Mouse (Mus musculus) CH12.LX (cell line): ENCODE measurements around the gene Supt16. TPM values are rescaled to one million over a fixed set of nuclear protein-coding genes. Genes with fewer than 3 reads are reported as not detected.
A peak's percentile ranks its signal among the peaks of the same experiment; 100 is the strongest.

Experiments used
- DNase-seq: peaks from one replicate; pipeline ENCODE4 v3.0.0-alpha.2; 2013; ENCODE audit errors: extremely low read depth
- H3K27ac ChIP-seq: 2 replicates; pipeline ENCODE4 v1.5.1; 2012; ENCODE audit warnings: low read depth, mild to moderate bottlenecking, control low read depth, moderate library complexity; ENCODE audit not compliant: insufficient read depth
- H3K27me3 ChIP-seq: replicated peaks from 2 replicates; pipeline ENCODE3; 2012; ENCODE audit warnings: inconsistent platforms
- H3K36me3 ChIP-seq, 2 experiments: replicated peaks in 1 of 2; 2 replicates each; pipeline versions ENCODE3 to v1.6.1; 2012; ENCODE audit warnings: inconsistent platforms in 1 of 2, low read length in 1 of 2, mild to moderate bottlenecking in 1 of 2, mixed read lengths in 1 of 2, moderate library complexity in 1 of 2; ENCODE audit not compliant: control insufficient read depth in 1 of 2, insufficient read depth in 1 of 2
- H3K4me1 ChIP-seq, 2 experiments: 2 replicates each; pipeline ENCODE4 v1.6.1; 2012; ENCODE audit warnings: inconsistent platforms in 1 of 2, moderate library complexity in 1 of 2; ENCODE audit not compliant: insufficient read depth in 2 of 2, control insufficient read depth in 1 of 2
- H3K4me2 ChIP-seq: 2 replicates; pipeline ENCODE4 v1.6.1; 2012; ENCODE audit warnings: low read depth, mild to moderate bottlenecking, control low read depth; ENCODE audit not compliant: poor library complexity, insufficient read depth, severe bottlenecking
- H3K4me3 ChIP-seq, 3 experiments: fragments of 150-350 bp in 1 of 3; sonication (generic) in 1 of 3; replicated peaks in 1 of 3; 2 replicates each; pipeline versions ENCODE3 to v1.5.1; 2011 to 2012; ENCODE audit warnings: low read depth in 2 of 3, low read length in 2 of 3, mild to moderate bottlenecking in 2 of 3, moderate library complexity in 2 of 3, control low read depth in 1 of 3, improper control_type of control experiment in 1 of 3, inconsistent platforms in 1 of 3, mixed read lengths in 1 of 3; ENCODE audit not compliant: poor library complexity in 1 of 3
- H3K79me2 ChIP-seq: replicated peaks from 2 replicates; pipeline ENCODE4 v1.6.1; 2012; ENCODE audit warnings: mild to moderate bottlenecking, moderate library complexity; ENCODE audit not compliant: control insufficient read depth, poor library complexity, insufficient read depth, severe bottlenecking; ENCODE audit errors: extremely low read depth
- H3K9ac ChIP-seq: 2 replicates; pipeline ENCODE4 v1.6.1; 2012; ENCODE audit warnings: low read depth, mild to moderate bottlenecking, control low read depth, moderate library complexity; ENCODE audit not compliant: insufficient read depth
- H3K9me3 ChIP-seq: replicated peaks from 2 replicates; pipeline ENCODE3; 2012; ENCODE audit warnings: low read length, inconsistent platforms, mixed read lengths
- BHLHE40 ChIP-seq: IDR thresholded peaks from 2 replicates; pipeline ENCODE4 v1.6.1; 2011; ENCODE audit warnings: mild to moderate bottlenecking, low read depth, low read length, improper control_type of control experiment
- CHD1 ChIP-seq: IDR thresholded peaks from 2 replicates; pipeline ENCODE4 v1.6.1; 2012; ENCODE audit warnings: low read depth, low read length, improper control_type of control experiment, inconsistent platforms
- CHD2 ChIP-seq: IDR thresholded peaks from 2 replicates; pipeline ENCODE4 v1.6.1; 2011; ENCODE audit warnings: low read length, improper control_type of control experiment
- CTCF ChIP-seq, 2 experiments: IDR thresholded peaks in 1 of 2; conservative IDR thresholded peaks in 1 of 2; 2 replicates each; pipeline ENCODE4 v1.5.1; 2011 to 2012; ENCODE audit warnings: low read depth in 2 of 2, low read length in 2 of 2, improper control_type of control experiment in 1 of 2, inconsistent platforms in 1 of 2, mild to moderate bottlenecking in 1 of 2, moderate library complexity in 1 of 2
- ELF1 ChIP-seq: IDR thresholded peaks from 2 replicates; pipeline ENCODE4 v1.6.1; 2014; ENCODE audit warnings: low read depth, mild to moderate bottlenecking, inconsistent platforms, low read length, improper control_type of control experiment
- EP300 ChIP-seq: IDR thresholded peaks from 2 replicates; pipeline ENCODE4 v1.6.1; 2011; ENCODE audit warnings: low read length, improper control_type of control experiment
- ETS1 ChIP-seq: conservative IDR thresholded peaks from 2 replicates; pipeline ENCODE4 v1.6.1; 2012; ENCODE audit warnings: low read depth, mild to moderate bottlenecking, inconsistent platforms, low read length, improper control_type of control experiment, moderate library complexity
- GABPA ChIP-seq: IDR thresholded peaks from 2 replicates; pipeline ENCODE4 v1.6.1; 2012; ENCODE audit warnings: low read depth, low read length, improper control_type of control experiment, inconsistent platforms; ENCODE audit not compliant: insufficient replicate concordance
- HCFC1 ChIP-seq: IDR thresholded peaks from 2 replicates; pipeline ENCODE4 v1.6.1; 2012; ENCODE audit warnings: low read depth, mild to moderate bottlenecking, inconsistent platforms, low read length, improper control_type of control experiment
- IRF4 ChIP-seq: IDR thresholded peaks from 2 replicates; pipeline ENCODE4 v1.6.1; 2014; ENCODE audit warnings: low read depth, mild to moderate bottlenecking, inconsistent platforms, low read length, improper control_type of control experiment
- KAT2A ChIP-seq: IDR thresholded peaks from 2 replicates; pipeline ENCODE4 v1.6.1; 2012; ENCODE audit warnings: low read length, improper control_type of control experiment, inconsistent platforms; ENCODE audit not compliant: insufficient replicate concordance
- MAX ChIP-seq: IDR thresholded peaks from 2 replicates; pipeline ENCODE4 v1.6.1; 2011; ENCODE audit warnings: low read length, improper control_type of control experiment
- MAZ ChIP-seq: IDR thresholded peaks from 2 replicates; pipeline ENCODE4 v1.6.1; 2012; ENCODE audit warnings: low read depth, mild to moderate bottlenecking, inconsistent platforms, low read length, improper control_type of control experiment, moderate library complexity
- MEF2A ChIP-seq: IDR thresholded peaks from 2 replicates; pipeline ENCODE4 v1.6.1; 2014; ENCODE audit warnings: low read depth, mild to moderate bottlenecking, inconsistent platforms, low read length, improper control_type of control experiment, borderline replicate concordance
- NELFE ChIP-seq: IDR thresholded peaks from 2 replicates; pipeline ENCODE4 v1.6.1; 2011; ENCODE audit warnings: low read depth, low read length, improper control_type of control experiment
- POLR2A ChIP-seq: IDR thresholded peaks from 2 replicates; pipeline ENCODE4 v1.6.1; 2011; ENCODE audit warnings: low read depth, mild to moderate bottlenecking, improper control_type of control experiment, low read length
- RAD21 ChIP-seq: IDR thresholded peaks from 2 replicates; pipeline ENCODE4 v1.6.1; 2011; ENCODE audit warnings: low read depth, mild to moderate bottlenecking, low read length, improper control_type of control experiment, moderate library complexity
- RCOR1 ChIP-seq: conservative IDR thresholded peaks from 2 replicates; pipeline ENCODE4 v1.6.1; 2012; ENCODE audit warnings: low read depth, mild to moderate bottlenecking, inconsistent platforms, low read length, improper control_type of control experiment
- TBP ChIP-seq: conservative IDR thresholded peaks from 2 replicates; pipeline ENCODE4 v1.6.1; 2011; ENCODE audit warnings: low read depth, low read length, improper control_type of control experiment
- TCF12 ChIP-seq: IDR thresholded peaks from 2 replicates; pipeline ENCODE4 v1.6.1; 2014; ENCODE audit warnings: low read depth, mild to moderate bottlenecking, inconsistent platforms, low read length, improper control_type of control experiment
- USF1 ChIP-seq: IDR thresholded peaks from 2 replicates; pipeline ENCODE4 v1.6.1; 2014; ENCODE audit warnings: low read depth, mild to moderate bottlenecking, inconsistent platforms, low read length, improper control_type of control experiment
- ZKSCAN1 ChIP-seq: IDR thresholded peaks from 2 replicates; pipeline ENCODE4 v1.6.1; 2012; ENCODE audit warnings: low read depth, inconsistent platforms, low read length, improper control_type of control experiment, borderline replicate concordance
- ZNF384 ChIP-seq: IDR thresholded peaks from 2 replicates; pipeline ENCODE4 v1.6.1; 2012; ENCODE audit warnings: low read depth, low read length, improper control_type of control experiment, inconsistent platforms
- dilution Hi-C: fragments of 300-500 bp; cut with MboI; formaldehyde crosslinking; loops from 2 replicates; pipeline ENCODE4 v1.14.3; 2020; ENCODE audit warnings: low sequenced_read_pairs; ENCODE audit not compliant: extremely low pct_unique_long_range_greater_than_20kb, extremely low pct_ligation_motif_present
- in situ Hi-C: fragments of 300-500 bp; cut with MboI; formaldehyde crosslinking; loops from 3 replicates; pipeline ENCODE4 v1.14.3; 2019; ENCODE audit warnings: low sequenced_read_pairs, low pct_ligation_motif_present, low pct_unique_long_range_greater_than_20kb, mixed read lengths
- polyA plus RNA-seq: library from polyadenylated mRNA; unstranded; fragments of >175 nt; gene quantifications from 2 replicates; pipeline ENCODE4 v1.2.1, GENCODE M21; 2012; ENCODE audit warnings: low read depth; ENCODE audit not compliant: insufficient read length
- total RNA-seq, 2 experiments: library from RNA; depleted of rRNA; stranded (reverse); fragments of 300-350 nt in 1 of 2; fragments of >200 nt in 1 of 2; gene quantifications; 2 replicates each; pipeline ENCODE4 v1.2.3; 2012 to 2014

The Supt16 gene
- total and polyA plus RNA-seq, 3 experiments: 64.8 to 114 (median 78.6) TPM

DNA sequence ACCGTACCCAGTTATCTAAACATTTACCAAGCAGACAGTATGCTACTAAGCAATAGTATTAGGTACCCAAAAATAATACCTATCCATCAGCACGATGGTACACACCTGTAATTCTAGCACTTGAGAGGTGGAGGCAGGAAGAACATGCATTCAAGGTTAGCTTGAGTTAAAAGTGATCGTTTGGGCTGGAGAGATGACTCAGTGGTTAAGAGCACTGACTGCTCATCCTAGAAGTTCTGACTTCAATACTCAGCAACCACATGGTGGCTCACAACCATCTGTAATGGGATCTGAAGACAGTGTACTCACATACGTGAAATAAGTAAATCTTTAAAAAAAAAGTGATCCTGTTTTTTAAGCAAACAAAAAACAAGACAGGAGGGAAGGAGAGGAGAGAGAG, 48.9 kb upstream of the Supt16 start:
- Histone ChIP-seq H3K4me3 (no peak overlapping the region), H3K9ac (no peak overlapping the region), H3K27me3 (no peaks in the 10 kb centered on the region), H3K9me3 (no peaks in the 10 kb centered on the region), H3K27ac (no peak overlapping the region), H3K4me2 (peak overlapping the region; percentile 44; the same call in 1 of the 2 replicates), H3K79me2 (peaks cover 73% of the 10 kb centered on the region), H3K36me3 (peaks cover 0 to 6% of the 10 kb centered on the region in 2 experiments), H3K4me1 (peaks cover 5 to 50% of the 10 kb centered on the region in 2 experiments; a peak in 3 of 4 replicates)
- dilution Hi-C loops: no loop called here
- in situ Hi-C loops: no loop called here
- no peak for DNase-seq
- TF ChIP-seq ETS1 (no peak), CTCF (conservative IDR thresholded peaks at IDR 0.05 in 1 of 2, IDR thresholded peaks at IDR 0.05 in 1 of 2; ENCODE audit: low read depth in 2 of 2, low read length in 2 of 2) (0 out of 4 replicates have a peak, but pooled peaks of 1 of the 2 experiments have one; percentile 5)

DNA sequence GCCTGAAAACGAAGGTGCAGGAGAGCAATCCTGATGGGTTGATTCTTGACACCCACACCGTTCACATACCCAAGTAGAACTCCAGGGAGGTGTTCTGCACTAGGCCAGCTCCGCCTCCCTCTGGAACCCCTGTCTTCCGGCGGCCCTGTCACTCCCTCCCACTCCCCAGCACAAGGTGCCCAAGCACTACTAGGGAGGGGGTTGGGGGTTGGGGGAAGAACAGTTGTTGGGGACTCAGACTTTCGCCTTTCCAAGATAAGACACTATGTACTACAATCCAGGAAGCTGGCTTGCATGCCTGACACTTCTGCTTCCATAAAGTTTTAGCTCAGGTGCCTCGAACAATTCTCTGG, 47.5 kb upstream of the Supt16 start:
- peak overlapping the region; percentile 27 for H3K27ac ChIP-seq
- in situ Hi-C loops: no loop called here
- no peak for TF ChIP-seq GABPA
- TF ChIP-seq POLR2A: no peak; the same call in 1 of the 2 replicates
- TF ChIP-seq KAT2A: no peak
- TF ChIP-seq CTCF (conservative IDR thresholded peaks at IDR 0.05 in 1 of 2, IDR thresholded peaks at IDR 0.05 in 1 of 2; ENCODE audit: low read depth in 2 of 2, low read length in 2 of 2): no peak
- TF ChIP-seq EP300: no peak
- TF ChIP-seq ZKSCAN1: no peak
- no peak for TF ChIP-seq IRF4
- TF ChIP-seq ZNF384: no peak
- TF ChIP-seq CHD2: no peak
- dilution Hi-C loops: no loop called here
- no peaks in the 10 kb centered on the region for H3K9me3 ChIP-seq
- peak overlapping the region; percentile 80 for H3K9ac ChIP-seq
- peaks cover 5 to 50% of the 10 kb centered on the region in 2 experiments; a peak in 3 of 4 replicates for H3K4me1 ChIP-seq
- peaks cover 2 to 11% of the 10 kb centered on the region in 2 experiments for H3K36me3 ChIP-seq
- DNase-seq: no peak
- no peaks in the 10 kb centered on the region for H3K27me3 ChIP-seq
- peak overlapping the region; percentile 49 to 71 (median 65) for H3K4me3 ChIP-seq
- peaks cover 78% of the 10 kb centered on the region for H3K79me2 ChIP-seq
- H3K4me2 ChIP-seq: peak overlapping the region; percentile 92

DNA sequence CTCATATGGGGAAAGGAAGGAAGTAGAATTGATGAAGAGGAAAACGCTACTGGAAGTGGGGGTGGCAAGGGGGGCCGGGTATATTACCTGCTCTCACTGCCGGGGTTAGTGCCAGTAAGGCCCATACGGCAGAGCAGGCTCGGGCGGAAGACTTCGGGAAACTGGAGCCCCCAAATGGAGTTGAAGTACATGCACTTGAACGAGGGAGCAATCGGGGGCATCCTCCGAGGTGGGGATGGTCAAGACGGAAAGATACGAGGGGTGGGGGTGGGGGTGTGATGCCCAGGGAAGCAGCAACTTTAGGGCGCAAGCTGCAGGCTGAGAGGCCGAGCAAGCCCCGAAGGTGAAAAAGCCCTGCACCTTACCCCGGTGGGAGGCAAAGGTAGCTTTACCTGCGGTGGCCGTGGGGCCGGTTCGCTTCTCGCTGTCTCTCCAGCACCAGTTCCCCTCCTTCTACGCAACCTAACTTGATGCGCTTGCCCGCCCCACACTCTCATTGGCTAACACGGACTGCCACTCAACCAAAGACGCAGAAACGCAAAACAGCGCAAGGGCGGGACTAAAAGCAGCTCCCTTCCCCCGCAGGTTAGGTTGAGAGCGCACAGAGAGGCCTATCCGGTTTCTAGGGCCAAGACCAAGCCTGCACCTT, 46.9 kb upstream of the Supt16 start:
- dilution Hi-C loops: no loop called here
- TF ChIP-seq ETS1 (0 out of 2 replicates have a peak, but pooled peaks have one; percentile 11), USF1 (no peak), GABPA (peak; percentile 11; the same call in 1 of the 2 replicates), BHLHE40 (no peak), MEF2A (no peak), TBP (peak; percentile 69; the same call in 1 of the 2 replicates), RAD21 (no peak), MAX (0 out of 2 replicates have a peak, but pooled peaks have one; percentile 17), HCFC1 (peak; percentile 87), ZKSCAN1 (no peak), EP300 (no peak), ELF1 (peak; percentile 79), IRF4 (peak; percentile 62), MAZ (peak; percentile 76; the same call in 1 of the 2 replicates), RCOR1 (no peak), CHD1 (no peak), KAT2A (peak; percentile 85), TCF12 (peak; percentile 77), NELFE (peak; percentile 66)

More for the DNA sequence above, 46.9 kb upstream of the Supt16 start:
- peak; percentile 98 for DNase-seq
- Histone ChIP-seq H3K9me3 (no peaks in the 10 kb centered on the region), H3K4me3 (peak overlapping the region; percentile 71 to 79 (median 77)), H3K27ac (peak overlapping the region; percentile 27), H3K27me3 (no peaks in the 10 kb centered on the region), H3K79me2 (peaks cover 80% of the 10 kb centered on the region), H3K4me1 (peaks cover 5 to 48% of the 10 kb centered on the region in 2 experiments; a peak in 3 of 4 replicates), H3K9ac (peak overlapping the region; percentile 80), H3K36me3 (peaks cover 2 to 14% of the 10 kb centered on the region in 2 experiments), H3K4me2 (peak overlapping the region; percentile 92)
- in situ Hi-C loops: no loop called here
